Mouse (Mus musculus) neural tube, embryonic 10.5 days (tissue): ENCODE results near the gene Rhou.

Experiments used
- DNase-seq: peaks from one replicate; pipeline ENCODE4 v3.0.0-alpha.2; 2017; ENCODE audit warnings: low spot score; ENCODE audit errors: extremely low spot score

Gene Rhou

GRCm38 (mm10) chr8:123692165-123692962 lies 38.6 kb downstream of the Rhou start:
- DNase-seq: no peak

- no peak for DNase-seq
These were observed 42.4 kb downstream of the Rhou start for GRCm38 (mm10) chr8:123696167-123696566.

- no peak for DNase-seq
These were observed 43.6 kb downstream of the Rhou start for GRCm38 (mm10) chr8:123697329-123697728.

- no peak for DNase-seq
These were observed 46.8 kb downstream of the Rhou start for GRCm38 (mm10) chr8:123700399-123701070.

- no peak for DNase-seq
These were observed 48.3 kb downstream of the Rhou start for GRCm38 (mm10) chr8:123701952-123702587.

- DNase-seq: no peak
These were observed 51.6 kb downstream of the Rhou start for GRCm38 (mm10) chr8:123705376-123705775.

GRCm38 (mm10) chr8:123707137-123707536 lies 53.4 kb downstream of the Rhou start:
- DNase-seq: no peak

- no peak for DNase-seq
These were observed 55.0 kb downstream of the Rhou start for GRCm38 (mm10) chr8:123708729-123709128.

GRCm38 (mm10) chr8:123710335-123710734 lies 56.6 kb downstream of the Rhou start:
- DNase-seq: no peak
